Mouse (Mus musculus) megakaryocyte-erythroid progenitor cell, adult 5-6 weeks (primary cell): ENCODE measurements around the gene Gm38431. TPM values are rescaled to one million over a fixed set of nuclear protein-coding genes. Genes with fewer than 3 reads are reported as not detected.
A peak's percentile ranks its signal among the peaks of the same experiment; 100 is the strongest.

Experiments used
- ATAC-seq: replicated peaks from 2 replicates; pipeline ENCODE4 v1.8.0; 2016; ENCODE audit warnings: mild to moderate bottlenecking, inconsistent platforms; ENCODE audit not compliant: severe bottlenecking, poor library complexity, low FRiP score, low TSS enrichment
- total RNA-seq, 2 experiments: library from RNA; stranded (forward) in 1 of 2; stranded (reverse) in 1 of 2; fragments of 200-1000, 215-1000 nt in 1 of 2; fragments of >200 nt in 1 of 2; fragmentation: Nextera tagmentation in 1 of 2; gene quantifications; 2 replicates each; pipeline ENCODE4 v1.2.3; 2014 to 2017

Gm38431 gene
- total RNA-seq (2014; fragmentation: Nextera tagmentation) (38.6 and 39.7 TPM in 2 replicates), total RNA-seq (2017) (5.9 and 15.6 TPM in 2 replicates)

GRCm38 (mm10) chr9:21091707-21092320 lies at the start of gene Gm38431, which contains the start of gene Raver1:
Gm38431 (minus strand) TSS chr9:21091997.
Raver1 (minus strand) TSS chr9:21092008.
- ATAC-seq: peak; percentile 98

DNA sequence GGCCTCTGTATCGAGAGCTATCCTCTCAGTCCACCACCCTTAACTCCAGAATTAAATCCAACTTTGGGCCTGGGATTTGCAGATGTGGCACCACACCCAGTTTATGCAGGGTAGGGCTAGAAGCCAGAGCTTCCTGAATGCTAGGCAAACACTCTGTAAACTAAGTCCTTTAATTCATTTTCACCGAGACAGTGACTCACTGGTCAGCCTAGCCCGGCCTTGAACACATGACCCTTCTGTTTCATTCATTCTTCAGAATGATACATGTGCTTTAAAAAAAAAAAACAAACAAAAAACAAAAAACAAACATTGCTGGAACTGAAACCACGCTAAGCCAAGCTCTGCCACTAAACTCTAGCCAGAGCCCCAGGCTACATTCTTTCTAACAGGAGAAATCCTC lies 46.6 kb upstream of the Gm38431 start:
- ATAC-seq: no peak

- peak; percentile 45 for ATAC-seq
These were observed 45.4 kb upstream of the Gm38431 start for GRCm38 (mm10) chr9:21137229-21137628.

GRCm38 (mm10) chr9:21136401-21136800 lies 44.6 kb upstream of the Gm38431 start:
- no peak for ATAC-seq

- no peak for ATAC-seq
These were observed 44.2 kb upstream of the Gm38431 start for GRCm38 (mm10) chr9:21135941-21136381.

- ATAC-seq: no peak
These were observed 43.6 kb upstream of the Gm38431 start for GRCm38 (mm10) chr9:21135329-21135890.

DNA sequence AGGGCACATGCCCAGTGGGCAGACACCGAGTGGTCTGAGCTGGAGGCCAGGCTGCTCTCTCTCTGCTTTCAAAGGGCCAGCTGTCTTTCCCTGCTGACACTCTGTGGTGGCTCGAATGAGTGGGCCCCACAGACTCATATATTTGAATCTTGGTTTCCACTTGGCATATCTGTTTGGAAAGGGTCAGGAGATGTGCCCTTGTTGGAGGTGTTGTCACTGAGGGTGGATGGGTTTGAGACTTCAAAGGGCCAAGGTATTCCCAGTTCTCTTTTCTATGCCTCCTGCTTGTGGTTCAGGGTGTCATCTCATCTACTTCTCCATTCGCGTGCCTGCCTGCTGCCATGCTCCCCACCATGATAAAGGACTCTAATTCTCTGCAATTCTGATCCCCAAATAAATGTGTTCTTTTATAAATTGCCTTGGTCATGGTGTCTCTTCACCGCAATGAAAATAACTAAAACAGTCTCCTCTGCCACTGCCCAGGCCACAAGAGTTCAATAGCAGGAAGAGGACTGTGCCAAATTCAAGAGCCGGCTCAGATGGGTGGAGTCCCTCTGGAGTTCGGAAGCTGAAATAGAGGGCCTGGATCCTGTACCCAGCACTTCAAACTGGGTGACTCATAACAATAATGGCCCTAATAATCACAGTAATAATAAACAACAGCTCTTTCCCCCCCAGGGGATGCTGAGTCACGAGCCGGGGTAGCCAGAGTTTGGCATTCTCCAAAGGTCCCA lies 43.0 kb upstream of the Gm38431 start:
- ATAC-seq: no peak

DNA sequence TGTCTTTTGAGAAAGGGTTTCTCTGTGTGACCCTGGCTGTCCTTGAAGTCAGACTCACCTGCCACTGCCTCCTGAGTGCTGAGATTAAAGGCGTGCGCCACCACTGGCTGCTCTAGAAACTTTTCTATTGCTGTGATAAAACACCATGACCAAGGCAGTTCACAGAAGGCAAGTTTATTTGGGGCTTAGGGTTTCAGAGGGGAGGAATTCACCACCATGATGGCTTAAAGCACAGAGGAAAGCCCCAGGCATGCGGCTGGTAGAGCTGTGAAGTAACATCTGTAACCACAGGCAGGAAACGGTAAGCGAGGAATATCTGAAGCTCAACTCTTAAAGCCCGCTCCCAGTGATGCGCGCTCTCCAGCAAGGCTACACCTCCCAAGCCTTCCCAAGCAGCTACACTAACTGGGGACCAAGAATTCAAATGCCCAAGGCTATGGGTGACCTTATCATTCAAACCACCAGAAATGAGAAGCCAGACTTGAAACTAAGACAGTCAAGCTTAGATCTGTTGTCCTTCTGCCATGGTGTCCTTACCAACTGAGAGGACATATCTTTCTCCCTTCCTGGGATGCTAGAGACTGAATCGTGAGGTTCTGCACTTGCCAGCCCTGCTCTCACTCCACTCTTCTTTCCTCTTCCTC lies 41.4 kb upstream of the Gm38431 start:
- ATAC-seq: no peak

DNA sequence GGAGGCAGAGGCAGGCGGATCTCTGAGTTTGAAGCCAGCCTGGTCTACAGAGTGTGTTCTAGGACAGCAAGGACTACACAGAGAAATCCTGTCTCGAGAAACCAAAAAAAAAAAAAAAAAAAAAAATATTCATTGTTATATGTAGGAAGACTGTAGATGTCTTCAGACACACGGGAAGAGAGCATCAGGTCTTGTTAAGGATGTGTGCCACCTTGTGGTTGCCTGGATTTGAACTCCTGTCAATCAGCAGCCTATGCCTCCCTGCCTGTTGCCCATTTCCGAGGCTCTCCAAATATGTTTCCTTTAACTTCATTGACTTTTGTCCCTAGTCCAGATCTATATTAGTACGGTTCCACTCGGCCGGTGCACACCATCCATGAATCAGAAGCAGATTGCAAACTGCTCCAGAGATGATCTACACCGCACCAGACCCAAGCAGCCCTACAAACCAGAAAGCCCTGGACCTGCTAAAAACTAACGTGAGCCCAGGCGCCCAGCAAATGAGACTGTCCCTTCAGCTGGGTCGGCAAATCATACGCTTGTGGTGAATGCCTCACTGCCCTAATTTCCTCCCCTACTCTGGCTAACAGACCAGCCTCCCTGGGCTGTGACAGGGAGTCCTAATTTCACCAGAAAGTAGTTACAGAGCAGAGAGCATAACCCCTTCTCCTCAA lies 40.4 kb upstream of the Gm38431 start:
- ATAC-seq: no peak

DNA sequence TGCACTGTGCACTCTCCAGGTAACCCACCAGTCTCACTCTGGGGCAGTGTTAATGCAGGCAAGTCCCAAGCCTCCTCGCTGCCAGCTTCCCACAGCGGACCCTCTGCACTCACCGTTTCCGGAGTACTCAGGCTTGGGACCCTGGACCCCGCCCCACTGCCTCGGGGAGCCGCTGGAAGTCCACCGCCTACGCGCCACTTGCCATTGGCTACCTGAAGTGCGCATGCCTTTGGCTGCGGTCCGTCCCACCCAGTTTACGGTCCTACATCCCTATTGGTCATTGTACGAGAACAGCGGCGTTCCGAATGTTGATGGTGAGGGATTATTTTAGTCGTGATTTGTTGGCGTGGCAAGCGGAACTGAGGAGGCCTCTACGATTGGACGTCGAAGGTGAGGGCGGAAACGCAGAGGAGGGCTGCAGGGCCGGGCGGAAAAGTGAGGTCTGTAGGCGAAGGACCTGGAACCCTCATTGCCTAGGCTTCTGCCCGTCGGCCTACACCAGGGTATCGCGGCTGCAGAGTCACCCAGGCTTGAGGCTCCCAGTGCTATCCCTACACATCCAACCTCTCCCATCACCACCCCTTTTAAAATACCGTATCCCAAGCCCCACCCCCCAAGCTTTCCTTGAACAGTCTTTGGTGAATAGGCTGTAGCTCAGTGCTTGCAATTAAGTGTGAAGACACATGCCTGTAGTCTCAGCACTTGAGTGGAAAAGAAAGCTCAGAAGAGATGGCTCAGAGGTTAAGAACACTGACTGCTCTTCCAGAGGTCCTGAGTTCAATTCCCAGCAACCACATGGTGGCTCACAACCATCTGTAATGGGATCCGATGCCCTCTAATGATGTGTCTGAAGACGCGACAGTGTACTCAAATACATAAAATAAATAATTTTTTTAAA lies 39.5 kb upstream of the Gm38431 start, which contains the start of gene Tyk2:
Gene Tyk2, minus strand, starts transcription at position 185 of the 898 bp plus-strand sequence.
- peak; percentile 87 for ATAC-seq

DNA sequence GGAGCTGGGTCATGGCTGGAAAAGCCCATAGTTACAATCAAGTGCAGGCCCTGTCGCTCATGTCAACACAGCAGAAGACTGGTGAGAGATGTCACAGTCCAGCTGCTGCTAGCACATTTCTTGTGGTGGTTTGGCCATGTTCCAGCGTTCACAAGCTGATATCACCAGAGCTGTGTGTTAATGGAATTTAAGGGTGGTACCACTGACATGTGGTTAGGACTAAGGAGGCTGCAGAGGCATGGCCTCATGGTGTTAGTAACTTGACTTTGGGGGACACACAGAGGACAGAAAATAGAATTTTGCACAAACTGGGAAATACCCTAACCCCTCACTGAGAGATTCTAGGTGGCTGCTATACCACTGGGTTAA lies 34.4 kb upstream of the Gm38431 start:
- ATAC-seq: peak; percentile 82

- no peak for ATAC-seq
These were observed 33.9 kb upstream of the Gm38431 start for GRCm38 (mm10) chr9:21125502-21126258.

- no peak for ATAC-seq
These were observed 33.0 kb upstream of the Gm38431 start for GRCm38 (mm10) chr9:21124837-21125236.

- ATAC-seq: no peak
These were observed 29.7 kb upstream of the Gm38431 start for GRCm38 (mm10) chr9:21121483-21121882.

- no peak for ATAC-seq
These were observed 25.3 kb upstream of the Gm38431 start for GRCm38 (mm10) chr9:21117073-21117472.

DNA sequence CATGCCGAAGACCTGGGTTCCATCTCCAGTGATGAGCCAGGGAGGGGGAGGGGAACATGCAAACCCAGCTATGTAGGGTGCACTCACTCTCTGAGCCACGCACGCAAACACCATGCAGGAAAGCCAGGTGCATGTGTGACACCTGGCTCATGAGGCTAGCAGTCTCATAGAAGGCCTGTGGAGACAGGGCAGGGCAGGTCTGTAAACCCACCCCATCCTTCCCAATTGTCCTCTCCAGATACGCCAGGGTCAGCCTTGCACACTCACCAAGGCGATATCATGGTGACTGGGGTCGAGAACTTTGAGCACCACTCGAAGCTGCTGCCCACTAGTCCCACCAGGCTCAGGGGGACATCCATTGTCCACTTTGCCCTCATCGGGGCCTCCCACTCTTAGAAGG lies 23.3 kb upstream of the Gm38431 start:
- no peak for ATAC-seq

DNA sequence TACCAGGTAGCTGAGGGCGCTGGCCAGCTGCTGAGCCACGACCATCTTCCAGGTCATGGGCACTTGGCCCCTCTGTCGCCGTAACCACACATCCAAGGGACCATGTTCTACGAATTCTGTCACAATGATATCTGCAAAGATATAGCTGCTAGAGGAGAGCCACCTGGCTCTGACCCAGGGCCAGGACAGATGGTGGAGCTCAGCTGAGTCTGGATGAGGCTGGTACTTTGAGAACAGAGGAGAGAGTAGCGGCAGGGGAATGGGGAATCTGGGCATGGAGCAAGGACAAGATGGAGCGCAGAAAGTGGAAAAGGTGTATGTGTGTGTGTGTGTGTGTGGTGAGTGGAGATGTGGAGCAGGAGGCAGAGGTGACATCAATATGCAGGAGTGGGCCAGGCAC lies 22.4 kb upstream of the Gm38431 start:
- ATAC-seq: no peak

DNA sequence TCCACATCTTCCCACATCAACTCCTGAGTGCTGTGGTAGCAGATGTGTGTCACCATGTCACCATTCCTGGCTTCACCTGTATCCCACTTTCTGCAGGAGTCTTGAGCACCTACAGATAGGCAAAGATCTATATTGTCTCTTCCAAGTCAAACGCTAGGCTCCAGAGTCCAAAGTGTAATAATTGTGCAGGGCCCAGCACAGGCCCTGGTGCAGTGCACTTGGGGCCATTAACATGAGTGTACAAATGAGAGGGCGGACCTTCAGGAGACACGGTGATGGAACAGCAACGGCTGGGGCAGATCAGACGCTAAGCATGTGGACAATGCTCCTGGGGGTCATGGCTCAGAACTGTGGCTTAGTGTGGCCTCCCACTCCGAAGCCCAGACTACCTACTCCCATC lies 22.0 kb upstream of the Gm38431 start:
- ATAC-seq: no peak
